Mouse (Mus musculus) mature B cell (primary cell): ENCODE measurements around the gene Stkld1.

Experiments
- in situ Hi-C: fragments of 300-500 bp; cut with MboI; formaldehyde crosslinking; loops from 2 replicates; pipeline ENCODE4 v1.14.3; 2019

Gene Stkld1

DNA sequence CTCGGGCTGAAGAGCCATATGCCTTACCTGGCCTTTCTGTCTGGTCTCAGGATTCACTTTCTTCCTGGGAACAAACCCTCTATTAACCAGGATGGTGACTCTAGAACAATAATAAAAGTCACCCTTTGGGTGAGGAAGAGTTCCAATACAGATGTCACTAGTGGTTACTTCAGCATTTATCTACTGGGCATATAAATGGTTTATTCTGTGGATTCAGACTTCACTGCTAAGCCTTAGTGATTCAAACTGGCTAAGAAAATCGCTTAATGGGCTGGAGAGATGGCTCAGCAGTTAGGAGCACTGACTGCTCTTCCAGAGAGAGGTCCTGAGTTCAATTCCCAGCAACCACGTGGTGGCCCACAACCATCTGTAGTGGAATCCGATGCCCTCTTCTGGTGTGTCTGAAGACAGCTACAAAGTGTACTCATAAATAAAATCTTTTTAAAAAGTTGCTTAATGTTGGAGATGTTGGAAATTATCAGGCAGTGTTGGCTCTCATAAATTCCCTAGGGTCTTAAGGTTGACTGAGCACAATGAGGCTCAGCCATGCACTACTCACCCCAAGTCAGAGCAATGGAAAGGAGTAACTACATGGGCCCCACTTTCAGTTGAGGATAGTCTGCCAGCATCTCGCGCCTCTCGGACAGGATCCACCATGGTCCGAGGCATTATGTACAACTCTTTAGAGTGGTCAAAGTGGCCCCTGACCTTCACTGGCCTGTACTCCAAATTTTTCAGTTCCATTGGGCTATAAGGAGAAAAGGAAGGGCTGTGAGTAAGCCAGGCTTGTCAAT, 19.5 kb upstream of the Stkld1 start:
- in situ Hi-C loops = loop anchor here (25.0 kb wide), 2 partner anchors 477 to 1352 kb away; partner anchors contain the start of genes Edf1, Mamdc4 and Sec16a

DNA sequence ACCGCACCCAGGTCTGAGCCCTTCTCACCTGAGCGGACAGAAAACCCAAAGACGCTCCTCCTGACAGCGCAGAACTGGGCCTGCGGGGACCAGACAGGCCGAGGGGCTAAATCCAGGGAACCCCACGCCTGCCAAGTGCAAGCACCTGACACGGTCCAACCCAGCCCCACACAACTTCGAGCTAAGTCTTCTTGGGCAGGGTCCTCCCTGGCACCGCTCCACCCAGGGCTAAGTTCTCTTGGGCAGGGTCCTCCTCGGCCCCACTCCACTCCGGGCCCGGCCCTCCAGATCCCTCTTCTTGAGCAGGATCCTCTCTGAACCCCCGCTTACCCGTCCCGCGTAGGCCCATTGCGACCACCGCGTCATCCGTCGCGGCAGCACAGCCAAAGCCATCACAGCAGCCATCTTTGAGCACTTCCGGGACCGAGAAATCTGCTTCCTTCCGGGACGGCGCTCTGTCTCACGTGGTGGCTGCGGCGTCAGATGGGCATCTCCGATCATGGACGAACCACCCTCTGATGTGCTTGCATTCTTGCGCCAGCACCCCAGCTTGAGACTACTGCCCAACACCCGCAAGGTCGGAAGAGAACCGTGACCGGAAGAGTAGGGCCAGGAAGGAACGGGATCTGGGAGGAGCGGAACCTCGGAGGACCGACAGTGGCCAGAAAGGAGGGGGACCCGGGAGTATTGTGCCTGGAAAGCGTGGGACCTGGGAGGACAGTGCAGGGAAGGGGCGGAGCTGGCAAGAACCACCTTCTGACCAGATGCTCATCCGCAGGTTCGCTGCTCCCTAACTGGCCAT, 17.7 kb upstream of the Stkld1 start, which contains the start of the genes Surf2 and Surf1:
Surf2 (plus strand) TSS at position 441 of the 802 bp plus-strand sequence.
Surf1 (minus strand) TSS at position 604 of the 802 bp plus-strand sequence.
- in situ Hi-C loops = loop anchor here (25.0 kb wide), 2 partner anchors 479 to 1354 kb away; partner anchors contain the start of genes Edf1, Mamdc4 and Sec16a

- in situ Hi-C loops = loop anchor here (25.0 kb wide), 2 partner anchors 479 to 1354 kb away; partner anchors contain the start of genes Edf1, Mamdc4 and Sec16a
Observed at GRCm38 (mm10) chr2:26916738-26917137, 17.1 kb upstream of the Stkld1 start.

GRCm38 (mm10) chr2:26919684-26920083, 14.2 kb upstream of the Stkld1 start:
- in situ Hi-C loops = loop anchor here (25.0 kb wide), 2 partner anchors 482 to 1357 kb away; partner anchors contain the start of genes Edf1, Mamdc4 and Sec16a

DNA sequence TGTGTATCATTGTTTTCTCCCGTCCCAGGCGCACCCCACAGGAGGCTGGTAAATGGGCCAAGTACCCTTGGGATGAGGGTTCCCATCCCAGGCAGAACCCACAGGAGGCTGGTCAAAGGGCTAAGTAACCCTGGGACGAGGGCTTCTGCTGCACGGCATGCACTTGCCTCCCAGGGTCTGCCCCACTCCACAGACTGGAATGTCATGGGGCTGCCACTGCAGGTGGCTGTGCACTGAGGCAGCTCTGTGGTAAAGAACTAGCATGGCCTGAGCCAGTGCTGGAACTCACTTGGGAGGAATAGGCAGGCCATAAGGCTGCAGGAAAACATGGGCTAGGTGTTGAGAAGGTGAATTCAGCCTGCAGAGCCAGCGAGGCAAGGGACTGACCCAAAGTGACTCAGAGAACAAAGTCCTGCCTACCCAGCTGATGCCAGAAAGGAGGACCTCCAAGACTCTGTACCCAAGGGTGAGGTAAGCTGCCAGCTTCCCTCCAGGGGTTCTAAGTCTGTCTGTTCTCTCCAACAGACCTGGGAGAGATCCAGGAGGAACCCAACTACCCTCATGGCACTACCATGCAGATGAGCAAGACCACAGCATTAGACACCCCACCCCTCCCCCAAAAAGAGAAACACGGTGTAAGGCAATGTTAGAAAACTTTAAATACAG, 13.5 kb upstream of the Stkld1 start:
- in situ Hi-C loops = loop anchor here (25.0 kb wide), 2 partner anchors 483 to 1358 kb away; partner anchors contain the start of genes Edf1, Mamdc4 and Sec16a

GRCm38 (mm10) chr2:26921784-26922183, 12.1 kb upstream of the Stkld1 start:
- in situ Hi-C loops = loop anchor here (25.0 kb wide), 2 partner anchors 484 to 1359 kb away; partner anchors contain the start of genes Edf1, Mamdc4 and Sec16a

DNA sequence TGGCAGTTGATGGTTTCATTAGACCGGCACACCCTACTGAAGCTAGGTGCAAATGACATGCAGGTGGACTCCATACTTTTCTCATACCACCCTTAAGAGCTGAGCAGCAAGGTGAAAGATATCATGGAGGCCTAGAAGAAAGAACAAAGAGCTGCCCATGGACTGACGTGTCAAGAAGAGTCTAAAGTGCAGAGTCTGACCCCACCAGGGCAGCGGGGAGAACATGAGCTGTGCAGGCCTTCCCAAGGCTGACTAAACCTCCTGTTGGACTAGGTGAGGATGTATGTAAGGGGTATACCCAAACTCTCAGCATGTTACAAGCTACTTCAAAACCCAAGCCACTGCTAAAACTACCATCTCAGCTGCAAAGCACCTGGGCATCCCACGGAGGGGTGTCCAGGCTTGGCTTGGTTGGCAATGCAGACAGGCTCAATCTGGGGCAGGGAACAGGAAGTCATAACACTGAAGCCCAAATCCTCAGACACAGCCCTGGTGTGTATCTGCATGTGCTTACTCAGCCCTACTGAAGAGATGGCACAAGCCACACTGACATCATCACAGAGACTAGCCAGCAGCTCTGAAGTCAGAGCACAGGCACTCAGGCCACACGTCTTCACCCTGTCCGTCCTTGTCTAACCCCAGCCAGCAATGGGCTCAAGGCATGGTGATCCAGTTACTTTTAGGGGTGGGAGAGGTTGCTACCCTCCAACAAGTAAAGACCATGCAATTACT, 5.9 kb upstream of the Stkld1 start:
- in situ Hi-C loops = no loop called here

- in situ Hi-C loops = loop anchor here (10.0 kb wide), 1 partner anchor 104 kb away; no protein-coding TSS in a partner anchor
Observed at GRCm38 (mm10) chr2:26930390-26930789, 3.5 kb upstream of the Stkld1 start.

- in situ Hi-C loops = loop anchor here (10.0 kb wide), 1 partner anchor 102 kb away; no protein-coding TSS in a partner anchor
Observed at GRCm38 (mm10) chr2:26932473-26933303, 1.2 kb upstream of the Stkld1 start.

DNA sequence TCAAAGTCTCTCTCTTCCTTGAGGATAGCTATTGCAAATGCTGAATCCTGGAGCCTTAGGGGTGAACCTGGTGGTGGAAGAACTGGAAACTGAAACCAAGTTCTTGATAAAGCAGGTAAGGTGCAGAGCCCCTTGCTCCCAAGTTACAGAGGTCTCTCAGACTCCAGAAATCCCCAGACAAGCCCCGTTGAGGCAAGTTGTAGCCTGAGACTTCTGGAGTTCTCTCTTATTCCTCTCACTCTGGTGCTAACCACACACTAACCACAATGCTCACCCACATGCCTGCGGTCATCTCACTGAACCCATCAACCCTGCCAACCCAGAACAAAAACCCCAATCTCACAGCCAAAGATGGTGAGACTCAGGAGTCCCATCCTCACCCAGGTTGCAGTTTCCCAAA, 1.4 kb downstream of the Stkld1 start:
- in situ Hi-C loops = loop anchor here (10.0 kb wide), 1 partner anchor 100 kb away; no protein-coding TSS in a partner anchor

DNA sequence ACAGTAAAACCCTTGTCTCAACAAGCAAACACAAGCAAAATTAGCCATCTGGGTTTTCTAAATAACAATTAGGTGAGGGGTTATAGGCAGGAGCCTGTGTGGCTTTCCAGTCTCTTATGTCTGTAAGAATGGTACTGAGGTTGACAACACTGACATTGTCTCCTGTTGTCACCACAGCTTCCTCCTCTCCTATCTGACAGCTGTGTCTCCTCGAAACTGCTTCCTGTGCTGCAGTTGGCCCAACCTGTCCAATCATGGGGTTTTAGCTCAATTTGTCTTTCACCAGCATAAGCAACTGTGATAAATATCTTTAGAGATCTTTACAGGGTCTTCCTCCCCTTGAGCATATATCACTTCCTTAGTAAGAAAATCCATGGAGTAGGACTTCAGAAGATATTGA, 2.6 kb downstream of the Stkld1 start:
- in situ Hi-C loops = loop anchor here (10.0 kb wide), 1 partner anchor 98 kb away; no protein-coding TSS in a partner anchor

- in situ Hi-C loops = no loop called here
Observed at GRCm38 (mm10) chr2:26941539-26941938, 7.7 kb downstream of the Stkld1 start.

- in situ Hi-C loops = no loop called here
Observed at GRCm38 (mm10) chr2:26943253-26943652, 9.4 kb downstream of the Stkld1 start.

GRCm38 (mm10) chr2:26950411-26950810, 16.6 kb downstream of the Stkld1 start:
- in situ Hi-C loops = no loop called here

- in situ Hi-C loops = no loop called here
Observed at GRCm38 (mm10) chr2:26951346-26951905, 17.6 kb downstream of the Stkld1 start.

- in situ Hi-C loops = no loop called here
Observed at GRCm38 (mm10) chr2:26952193-26952592, 18.3 kb downstream of the Stkld1 start.

GRCm38 (mm10) chr2:26952866-26953265, 19.0 kb downstream of the Stkld1 start:
- in situ Hi-C loops = no loop called here

GRCm38 (mm10) chr2:26954735-26955395, 21.0 kb downstream of the Stkld1 start:
- in situ Hi-C loops = no loop called here
